Mouse (Mus musculus) ES-E14 (cell line): ENCODE data around the gene Srcin1.

Source experiments
- CHD2 ChIP-seq: IDR thresholded peaks from 2 replicates; pipeline ENCODE4 v1.6.1; 2014; ENCODE audit warnings: mild to moderate bottlenecking, low read depth, low read length, inconsistent platforms
- HCFC1 ChIP-seq: IDR thresholded peaks from 2 replicates; pipeline ENCODE4 v1.6.1; 2012; ENCODE audit warnings: low read length, inconsistent platforms, borderline replicate concordance; ENCODE audit not compliant: insufficient read depth
- MAFK ChIP-seq: IDR thresholded peaks from 2 replicates; pipeline ENCODE4 v1.6.1; 2014; ENCODE audit warnings: mild to moderate bottlenecking, low read depth, low read length, inconsistent platforms; ENCODE audit not compliant: insufficient read depth
- ZNF384 ChIP-seq: IDR thresholded peaks from 2 replicates; pipeline ENCODE4 v1.6.1; 2012; ENCODE audit warnings: low read depth, low read length, inconsistent platforms

- no peak for TF ChIP-seq ZNF384
- no peak for TF ChIP-seq MAFK
- TF ChIP-seq HCFC1: no peak
- TF ChIP-seq CHD2: no peak
Observed at GRCm38 (mm10) chr11:97520541-97520940, 55.4 kb downstream of the Srcin1 start.
